Mouse (Mus musculus) E14TG2a.4 (cell line): Measurements from ENCODE around the gene Ggt5.
A peak's percentile ranks its signal among the peaks of the same experiment; 100 is the strongest.

Experiments used
- H3K27me3 ChIP-seq: 2 replicates; pipeline ENCODE4 v1.6.1; 2014; ENCODE audit warnings: low read length, control low read depth; ENCODE audit not compliant: insufficient read depth
- H3K36me3 ChIP-seq: 2 replicates; pipeline ENCODE4 v1.6.1; 2014; ENCODE audit warnings: low read length, control low read depth; ENCODE audit not compliant: insufficient read depth
- H3K4me1 ChIP-seq: replicated peaks from 2 replicates; pipeline ENCODE4 v1.6.1; 2014; ENCODE audit warnings: low read depth, low read length, control low read depth
- H3K4me3 ChIP-seq: replicated peaks from 2 replicates; pipeline ENCODE4 v1.5.1; 2014; ENCODE audit warnings: mild to moderate bottlenecking, low read length
- H3K9me3 ChIP-seq: 2 replicates; pipeline ENCODE4 v1.6.1; 2014; ENCODE audit warnings: low read length, control low read depth
- CTCF ChIP-seq: conservative IDR thresholded peaks from 2 replicates; pipeline ENCODE4 v1.5.1; 2014; ENCODE audit warnings: low read length
- NANOG ChIP-seq: IDR thresholded peaks from 2 replicates; pipeline ENCODE4 v1.6.1; 2014; ENCODE audit warnings: borderline replicate concordance, low read length, mixed read lengths
- POU5F1 ChIP-seq: IDR thresholded peaks from 2 replicates; pipeline ENCODE4 v1.6.1; 2014; ENCODE audit warnings: low read length, borderline replicate concordance

Gene Ggt5

GRCm38 (mm10) chr10:75555557-75555956, 33.6 kb upstream of the Ggt5 start:
- peaks cover 82% of the 10 kb centered on the region for H3K27me3 ChIP-seq
- TF ChIP-seq CTCF (no peak), NANOG (no peak), POU5F1 (no peak)
- H3K9me3 ChIP-seq: no peaks in the 10 kb centered on the region
- H3K36me3 ChIP-seq: no peaks in the 10 kb centered on the region
- H3K4me1 ChIP-seq: peaks cover 52% of the 10 kb centered on the region
- H3K4me3 ChIP-seq: no peak overlapping the region

- Histone ChIP-seq H3K27me3 (peaks cover 87% of the 10 kb centered on the region), H3K9me3 (no peaks in the 10 kb centered on the region), H3K36me3 (no peaks in the 10 kb centered on the region), H3K4me1 (peaks cover 55% of the 10 kb centered on the region), H3K4me3 (no peak overlapping the region)
- TF ChIP-seq NANOG (no peak), POU5F1 (no peak), CTCF (no peak)
Observed at GRCm38 (mm10) chr10:75556026-75556425, 33.1 kb upstream of the Ggt5 start.

DNA sequence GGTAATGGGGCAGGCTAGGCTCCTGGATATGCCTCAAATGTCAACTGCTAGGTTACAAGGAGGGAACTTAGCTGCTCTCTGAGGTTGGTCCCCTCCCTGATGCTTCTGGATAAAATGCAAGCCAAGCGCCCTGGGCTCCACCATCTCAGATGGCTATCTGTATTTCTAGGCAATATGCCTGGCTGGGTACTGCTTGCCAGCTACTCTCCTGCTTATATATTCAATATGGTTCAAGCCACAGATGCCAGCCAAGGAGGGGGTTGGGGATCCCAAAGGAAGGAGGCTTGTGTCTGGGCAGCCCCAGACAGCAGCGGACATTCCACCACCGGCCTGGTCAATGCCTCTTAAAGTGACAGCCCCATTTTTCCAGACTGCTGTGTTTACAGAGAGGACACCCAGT, 30.6 kb upstream of the Ggt5 start:
- Histone ChIP-seq H3K4me3 (no peak overlapping the region), H3K27me3 (peaks cover 90% of the 10 kb centered on the region), H3K4me1 (peaks cover 52% of the 10 kb centered on the region), H3K9me3 (no peaks in the 10 kb centered on the region), H3K36me3 (no peaks in the 10 kb centered on the region)
- TF ChIP-seq POU5F1 (no peak), CTCF (no peak), NANOG (no peak)

GRCm38 (mm10) chr10:75559041-75559675, 30.0 kb upstream of the Ggt5 start:
- Histone ChIP-seq H3K9me3 (no peaks in the 10 kb centered on the region), H3K27me3 (peaks cover 89% of the 10 kb centered on the region), H3K4me3 (peak overlapping the region; percentile 78), H3K4me1 (peaks cover 52% of the 10 kb centered on the region), H3K36me3 (no peaks in the 10 kb centered on the region)
- TF ChIP-seq NANOG (no peak), POU5F1 (no peak), CTCF (no peak)

DNA sequence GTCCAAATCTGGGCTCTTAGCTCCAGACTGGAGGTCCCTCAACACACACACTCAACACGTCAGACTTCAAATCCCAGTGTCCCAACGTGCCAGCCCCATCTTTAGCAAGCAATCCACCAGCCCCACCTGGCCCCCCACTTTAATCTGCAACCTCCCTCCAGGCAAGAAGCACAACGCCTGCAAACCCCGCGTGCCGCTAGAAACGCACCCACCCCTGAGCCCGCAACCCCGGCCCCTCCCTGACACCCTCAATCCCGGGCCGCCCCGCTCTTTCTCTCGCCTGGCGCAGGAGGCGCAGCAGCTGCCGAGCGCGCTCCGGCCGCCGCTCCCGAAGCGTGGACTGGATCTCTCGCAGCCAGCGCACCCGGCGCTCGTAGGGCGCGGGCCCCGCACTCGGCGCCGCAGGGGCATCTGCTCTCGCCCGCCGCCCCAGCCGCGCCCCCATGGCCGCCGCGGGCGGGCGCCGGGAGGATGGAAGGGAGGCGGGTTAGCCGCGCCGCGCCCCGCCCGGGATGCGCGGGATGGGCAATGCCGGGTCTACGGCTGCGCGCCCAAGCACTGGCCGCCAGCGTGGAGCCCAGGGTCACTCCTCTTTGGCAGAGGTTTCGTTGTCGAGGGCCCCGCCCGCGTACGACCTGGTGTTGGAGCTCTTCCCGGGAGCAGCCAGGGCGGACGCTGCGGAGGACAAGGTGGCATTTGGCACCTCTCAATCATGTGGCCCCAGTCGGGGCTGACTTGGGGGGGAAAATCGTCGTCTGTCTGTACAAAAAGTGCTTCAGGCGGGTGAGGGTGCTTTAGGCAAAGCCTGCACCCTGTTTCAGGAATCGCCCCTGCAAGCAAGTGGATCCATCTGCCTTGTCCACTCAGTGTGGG, 29.2 kb upstream of the Ggt5 start, which contains the start of gene Lrrc75b:
Gene Lrrc75b (minus strand): TSS at position 655 of the 873 bp plus-strand sequence.
- H3K9me3 ChIP-seq: no peaks in the 10 kb centered on the region
- H3K4me3 ChIP-seq: peak within 1 kb of the TSS; percentile 78
- H3K27me3 ChIP-seq: peaks cover 94% of the 10 kb centered on the region
- no peak for TF ChIP-seq CTCF
- TF ChIP-seq NANOG: no peak
- no peak for TF ChIP-seq POU5F1
- H3K36me3 ChIP-seq: no peaks in the 10 kb centered on the region
- peaks cover 58% of the 10 kb centered on the region for H3K4me1 ChIP-seq

GRCm38 (mm10) chr10:75560549-75560899, 28.6 kb upstream of the Ggt5 start:
- Histone ChIP-seq H3K36me3 (no peaks in the 10 kb centered on the region), H3K9me3 (no peaks in the 10 kb centered on the region), H3K27me3 (peaks cover 88% of the 10 kb centered on the region), H3K4me3 (peak overlapping the region; percentile 78), H3K4me1 (peaks cover 64% of the 10 kb centered on the region)
- TF ChIP-seq CTCF (no peak), NANOG (no peak), POU5F1 (no peak)

GRCm38 (mm10) chr10:75561071-75561654, 28.0 kb upstream of the Ggt5 start, which contains the start of gene Ggt1:
Gene Ggt1 (plus strand): TSS chr10:75561604.
- Histone ChIP-seq H3K36me3 (no peaks in the 10 kb centered on the region), H3K4me1 (peaks cover 70% of the 10 kb centered on the region), H3K4me3 (peak within 1 kb of the TSS; percentile 78), H3K27me3 (peaks cover 82% of the 10 kb centered on the region), H3K9me3 (no peaks in the 10 kb centered on the region)
- TF ChIP-seq NANOG (no peak), CTCF (no peak), POU5F1 (no peak)

GRCm38 (mm10) chr10:75562596-75562995, 26.5 kb upstream of the Ggt5 start:
- TF ChIP-seq POU5F1: no peak
- TF ChIP-seq CTCF: no peak
- no peak for TF ChIP-seq NANOG
- H3K4me1 ChIP-seq: peaks cover 72% of the 10 kb centered on the region
- H3K9me3 ChIP-seq: no peaks in the 10 kb centered on the region
- H3K4me3 ChIP-seq: peak overlapping the region; percentile 29; the same call in 1 of the 2 replicates
- H3K36me3 ChIP-seq: no peaks in the 10 kb centered on the region
- peaks cover 68% of the 10 kb centered on the region for H3K27me3 ChIP-seq
